ENCODE assay signal across 8 mouse cellular contexts in the genomic region with DNA sequence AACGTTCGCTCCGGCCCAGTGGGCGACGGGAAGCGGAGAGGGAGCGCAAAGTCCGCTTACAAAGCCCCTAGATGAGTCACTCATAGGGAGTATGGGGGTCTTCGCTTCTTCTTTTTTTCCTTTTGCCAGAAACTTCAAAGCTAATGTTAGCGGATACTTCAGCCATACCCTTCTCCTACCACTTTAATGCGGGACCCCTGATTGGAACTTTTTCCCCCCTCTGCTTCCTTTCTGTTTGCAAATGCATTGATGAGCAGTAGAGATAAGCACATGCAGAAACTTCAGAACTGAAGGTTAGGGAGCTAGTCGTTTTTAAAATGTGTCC. TPM values are rescaled to one million over a fixed set of nuclear protein-coding genes. Genes with fewer than 3 reads are reported as not detected.
A peak's percentile ranks its signal among the peaks of the same experiment; 100 is the strongest.
DNase-seq lines count a peak whose midpoint lies in the region; ATAC-seq and TF ChIP-seq lines count a peak whose summit lies in the region.

No protein-coding gene starts in this region.

- peak overlapping the region; percentile 57 for H3K4me2 ChIP-seq in kidney, embryonic 16.5 days (replicated peaks; ENCODE audit: low read depth, low read length)
- H3K4me2 ChIP-seq in hindbrain, embryonic 16.5 days (ENCODE audit: low read length), result peak overlapping the region; percentile 94
- H3K4me2 ChIP-seq in midbrain, postnatal 0 days (ENCODE audit: low read depth, low read length, poor library complexity, severe bottlenecking), result peak overlapping the region; percentile 96

- H3K4me3 ChIP-seq in kidney, embryonic 16.5 days (ENCODE audit: low read length), result peak overlapping the region; percentile 88
- peak overlapping the region; percentile 72 for H3K4me3 ChIP-seq in hindbrain, embryonic 16.5 days (ENCODE audit: low read length)
- peak overlapping the region; percentile 60 for H3K4me3 ChIP-seq in midbrain, postnatal 0 days (ENCODE audit: low read depth, low read length)

- H3K27ac ChIP-seq in kidney, embryonic 16.5 days (ENCODE audit: low read length), result peak overlapping the region; percentile 97
- peak overlapping the region; percentile 99 for H3K27ac ChIP-seq in hindbrain, embryonic 16.5 days (ENCODE audit: low read depth, low read length)
- H3K27ac ChIP-seq in midbrain, postnatal 0 days (ENCODE audit: low read depth, low read length), result peak overlapping the region; percentile 94

- DNase-seq in kidney, postnatal 4 days, result no peak
- DNase-seq in midbrain, postnatal 0 days (ENCODE audit: low spot score), result no peak
- DNase-seq in frontal cortex, postnatal 25 days (ENCODE audit: low spot score in 2 of 2), result no peak
- DNase-seq in thymus, postnatal 0 days (ENCODE audit: low spot score), result no peak
- DNase-seq in thymus, postnatal 25 days, result no peak

- no peak for TF ChIP-seq CTCF in midbrain, postnatal 0 days (IDR thresholded peaks at IDR 0.05)

- H3K27me3 ChIP-seq in kidney, embryonic 16.5 days (ENCODE audit: insufficient read depth, low read length), result no peaks in the 10 kb centered on the region
- H3K27me3 ChIP-seq in hindbrain, embryonic 16.5 days (replicated peaks; ENCODE audit: control insufficient read depth, insufficient read depth, low read length), result no peaks in the 10 kb centered on the region
- H3K27me3 ChIP-seq in midbrain, postnatal 0 days (ENCODE audit: insufficient read depth, low read length), result no peaks in the 10 kb centered on the region

- peaks cover 38% of the 10 kb centered on the region for H3K4me1 ChIP-seq in kidney, embryonic 16.5 days (ENCODE audit: insufficient read depth, low read length)
- peaks cover 32% of the 10 kb centered on the region for H3K4me1 ChIP-seq in hindbrain, embryonic 16.5 days (ENCODE audit: control insufficient read depth, insufficient read depth, low read depth, low read length)
- peaks cover 7% of the 10 kb centered on the region; the same call in 1 of the 2 replicates for H3K4me1 ChIP-seq in midbrain, postnatal 0 days (ENCODE audit: insufficient read depth, low read length)

- 0% methylated on average over 12 of the region's 12 CpGs for WGBS in kidney, embryonic 16.5 days
- WGBS in hindbrain, embryonic 16.5 days, result under 1% methylated on average over 12 of the region's 12 CpGs
- under 1% methylated on average over 12 of the region's 12 CpGs for WGBS in midbrain, postnatal 0 days

- H3K9me3 ChIP-seq in kidney, embryonic 16.5 days (ENCODE audit: low read length), result no peaks in the 10 kb centered on the region
- no peaks in the 10 kb centered on the region for H3K9me3 ChIP-seq in hindbrain, embryonic 16.5 days (ENCODE audit: control insufficient read depth, low read length)
- no peaks in the 10 kb centered on the region for H3K9me3 ChIP-seq in midbrain, postnatal 0 days (ENCODE audit: low read length)

- ATAC-seq in kidney, embryonic 16.5 days (ENCODE audit: low FRiP score, low TSS enrichment), result no peak
- ATAC-seq in common myeloid progenitor, adult 5-6 weeks (replicated peaks; ENCODE audit: low read depth, poor library complexity, severe bottlenecking), result peak; percentile 4; the same call in 1 of the 2 replicates
- no peak; the same call in 1 of the 2 replicates for ATAC-seq in hindbrain, embryonic 16.5 days
- no peak for ATAC-seq in midbrain, postnatal 0 days (ENCODE audit: low FRiP score)

- H3K9ac ChIP-seq in kidney, embryonic 16.5 days (replicated peaks; ENCODE audit: low read length), result peak overlapping the region; percentile 96
- peak overlapping the region; percentile 99 for H3K9ac ChIP-seq in hindbrain, embryonic 16.5 days (ENCODE audit: low read depth, low read length)
- peak overlapping the region; percentile 96 for H3K9ac ChIP-seq in midbrain, postnatal 0 days (replicated peaks; ENCODE audit: low read length, poor library complexity, severe bottlenecking)

- peaks cover 8% of the 10 kb centered on the region; the same call in 1 of the 2 replicates for H3K36me3 ChIP-seq in kidney, embryonic 16.5 days (ENCODE audit: insufficient read depth, low read length)
- no peaks in the 10 kb centered on the region for H3K36me3 ChIP-seq in hindbrain, embryonic 16.5 days (ENCODE audit: control insufficient read depth, insufficient read depth, low read length)
- H3K36me3 ChIP-seq in midbrain, postnatal 0 days (ENCODE audit: insufficient read depth, low read length), result no peaks in the 10 kb centered on the region

RNA-seq across cellular contexts. Expression of a gene that starts 1.1 kb away (rescaled TPM):
- 40.2 and 44.3 TPM in 2 replicates for polyA plus RNA-seq in kidney, embryonic 16.5 days (2015; fragmentation: Nextera tagmentation; extraction: Ambion mirVana)
- 33.8 and 42.6 TPM in 2 replicates for total RNA-seq in common myeloid progenitor, adult 5-6 weeks (2017)
- polyA plus RNA-seq in hindbrain, embryonic 16.5 days (2015; fragmentation: Nextera tagmentation; extraction: Ambion mirVana), result 32.3 and 38.9 TPM in 2 replicates
- 31.4 and 40.6 TPM in 2 replicates for total RNA-seq in midbrain, postnatal 0 days (2014; rRNA removed)
- 29.7 and 30.9 TPM in 2 replicates for polyA plus RNA-seq in midbrain, postnatal 0 days (2015; fragmentation: Nextera tagmentation; extraction: Ambion mirVana)
- 32.8 and 33.1 TPM in 2 replicates for polyA plus RNA-seq in thymus, postnatal 0 days (2015; fragmentation: Nextera tagmentation; extraction: Ambion mirVana)

RNA-seq across cellular contexts. Expression of a gene that starts 22.0 kb away (rescaled TPM):
- polyA plus RNA-seq in kidney, embryonic 16.5 days (2015; fragmentation: Nextera tagmentation; extraction: Ambion mirVana), result 283 and 306 TPM in 2 replicates
- 612 and 668 TPM in 2 replicates for total RNA-seq in common myeloid progenitor, adult 5-6 weeks (2017)
- polyA plus RNA-seq in hindbrain, embryonic 16.5 days (2015; fragmentation: Nextera tagmentation; extraction: Ambion mirVana), result 168 and 190 TPM in 2 replicates
- total RNA-seq in midbrain, postnatal 0 days (2014; rRNA removed), result 280 and 374 TPM in 2 replicates
- polyA plus RNA-seq in midbrain, postnatal 0 days (2015; fragmentation: Nextera tagmentation; extraction: Ambion mirVana), result 111 and 125 TPM in 2 replicates
- 308 and 311 TPM in 2 replicates for polyA plus RNA-seq in thymus, postnatal 0 days (2015; fragmentation: Nextera tagmentation; extraction: Ambion mirVana)

RNA-seq across cellular contexts. Expression of a gene that starts 28.6 kb away (rescaled TPM):
- 14.6 and 14.7 TPM in 2 replicates for polyA plus RNA-seq in kidney, embryonic 16.5 days (2015; fragmentation: Nextera tagmentation; extraction: Ambion mirVana)
- 3.3 and 4.2 TPM in 2 replicates for total RNA-seq in common myeloid progenitor, adult 5-6 weeks (2017)
- 29.9 and 41.3 TPM in 2 replicates for polyA plus RNA-seq in hindbrain, embryonic 16.5 days (2015; fragmentation: Nextera tagmentation; extraction: Ambion mirVana)
- total RNA-seq in midbrain, postnatal 0 days (2014; rRNA removed), result 38.8 and 40.2 TPM in 2 replicates
- 32.7 and 37.5 TPM in 2 replicates for polyA plus RNA-seq in midbrain, postnatal 0 days (2015; fragmentation: Nextera tagmentation; extraction: Ambion mirVana)
- 10.7 and 11.4 TPM in 2 replicates for polyA plus RNA-seq in thymus, postnatal 0 days (2015; fragmentation: Nextera tagmentation; extraction: Ambion mirVana)
